Mouse (Mus musculus) thymus, postnatal 36 days (tissue): ENCODE data around the gene Atxn2.
A peak's percentile ranks its signal among the peaks of the same experiment; 100 is the strongest.
"Not testable (repeated sequence)": the region's sequence is repeated elsewhere in the genome, so short reads cannot be mapped to it uniquely, and the experiment has no call there.

Experiments
- DNase-seq, 2 experiments: peaks; one replicate each; pipeline ENCODE4 v3.0.0; 2022; ENCODE audit warnings: mixed read lengths in 2 of 2

Gene Atxn2

GRCm38 (mm10) chr5:121712232-121712933 lies 1.2 kb downstream of the Atxn2 start:
- DNase-seq = peak; percentile 33 to 62

GRCm38 (mm10) chr5:121712934-121713538 lies 1.9 kb downstream of the Atxn2 start:
- DNase-seq = peak; percentile 20 to 30

- DNase-seq = peak; percentile 2 to 24
Observed at GRCm38 (mm10) chr5:121714331-121714730, 3.2 kb downstream of the Atxn2 start.

- DNase-seq = no peak
Observed at GRCm38 (mm10) chr5:121714928-121715327, 3.8 kb downstream of the Atxn2 start.

GRCm38 (mm10) chr5:121718462-121718861 lies 7.3 kb downstream of the Atxn2 start:
- no peak for DNase-seq

- no peak for DNase-seq
Observed at GRCm38 (mm10) chr5:121720888-121721585, 9.9 kb downstream of the Atxn2 start.

DNA sequence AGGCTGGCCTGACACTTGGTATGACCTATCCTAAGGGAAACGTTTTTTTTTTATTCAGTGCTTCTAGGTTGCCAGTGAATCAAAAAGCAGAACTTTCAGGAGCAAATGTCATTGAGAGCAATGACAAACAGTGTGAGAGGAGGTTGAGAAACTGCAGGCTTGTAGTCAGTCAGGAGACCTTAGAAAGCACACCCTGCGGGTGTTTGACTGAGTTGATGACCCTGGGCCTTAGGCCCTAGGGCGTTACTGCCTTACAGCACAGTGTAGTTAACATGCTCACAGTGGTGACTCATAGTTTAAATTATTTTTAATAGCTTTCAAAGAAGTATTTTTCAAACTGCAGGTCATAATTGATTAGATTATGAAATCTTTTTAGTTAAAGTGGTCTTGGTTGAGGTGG lies 10.7 kb downstream of the Atxn2 start:
- DNase-seq = no peak

DNA sequence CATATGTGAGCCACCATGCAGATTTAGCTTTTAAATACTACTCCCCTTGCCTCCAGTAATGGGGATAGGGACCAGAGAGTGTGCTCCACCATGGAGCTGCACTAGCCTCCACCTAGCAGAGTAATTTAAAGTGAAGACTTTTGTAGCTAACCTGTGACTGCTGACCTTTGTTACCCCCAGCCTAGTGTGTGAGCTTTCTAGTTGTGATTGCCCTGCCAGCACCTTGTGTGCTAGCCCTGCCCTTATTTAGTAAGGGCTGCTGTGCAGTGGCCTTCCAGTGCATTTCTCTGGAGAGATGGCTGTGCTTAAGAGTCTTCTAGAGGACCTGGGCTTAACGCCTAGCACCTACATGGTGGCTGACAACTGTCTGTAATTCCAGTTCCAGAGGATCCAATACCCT lies 13.5 kb downstream of the Atxn2 start:
- DNase-seq = no peak

DNA sequence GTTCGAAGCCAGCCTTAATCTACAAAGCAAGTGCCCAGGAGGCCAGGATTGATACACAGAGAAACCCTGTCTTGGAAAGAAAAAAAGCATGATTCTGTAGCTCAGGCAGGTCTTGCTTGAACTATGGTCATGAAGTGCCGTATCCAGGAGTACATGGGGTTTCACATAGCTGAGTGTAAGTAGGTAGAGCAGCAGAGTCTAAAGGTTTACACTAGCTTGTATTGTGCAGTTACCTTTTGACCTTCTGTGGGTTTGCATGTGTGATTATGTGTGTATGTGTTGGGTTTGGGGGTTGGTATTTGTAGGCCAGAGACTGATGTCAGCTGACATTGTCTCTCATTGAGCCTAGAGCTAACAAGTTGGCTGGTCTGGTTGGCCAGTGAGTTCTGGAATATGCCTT lies 18.9 kb downstream of the Atxn2 start:
- no peak for DNase-seq

- DNase-seq = no peak
Observed at GRCm38 (mm10) chr5:121736641-121737040, 25.5 kb downstream of the Atxn2 start.

- not testable (repeated sequence) for DNase-seq
Observed at GRCm38 (mm10) chr5:121738162-121738561, 27.0 kb downstream of the Atxn2 start.

DNA sequence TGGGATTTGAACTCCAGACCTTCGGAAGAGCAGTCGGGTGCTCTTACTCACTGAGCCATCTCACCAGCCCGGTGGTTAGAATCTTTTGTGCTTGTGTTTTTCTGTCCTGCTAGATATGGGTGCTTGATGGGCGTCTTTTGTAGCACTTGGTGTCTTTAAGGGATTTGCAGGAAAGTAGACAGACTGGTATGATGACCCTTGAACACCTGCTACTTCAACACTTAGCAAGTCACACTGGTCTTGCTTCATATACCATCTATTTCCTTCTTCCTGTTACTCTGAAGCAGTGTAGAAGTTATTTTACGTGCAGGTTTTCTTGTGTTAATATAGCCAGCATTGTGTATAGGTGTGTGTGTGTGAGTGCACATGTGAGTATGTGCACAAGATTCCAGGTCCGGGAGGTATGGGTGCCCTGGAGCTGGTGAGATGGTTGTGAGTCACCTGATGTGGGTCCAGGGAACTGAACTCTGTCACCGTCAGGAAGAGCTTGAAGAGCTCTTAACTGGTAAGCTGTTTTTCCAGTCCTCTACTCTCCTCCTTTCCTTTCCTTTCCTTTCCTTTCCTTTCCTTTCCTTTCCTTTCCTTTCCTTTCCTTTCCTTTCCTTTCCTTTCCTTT lies 27.5 kb downstream of the Atxn2 start:
- DNase-seq = no peak

- no peak for DNase-seq
Observed at GRCm38 (mm10) chr5:121740516-121740915, 29.4 kb downstream of the Atxn2 start.

GRCm38 (mm10) chr5:121742915-121743314 lies 31.8 kb downstream of the Atxn2 start:
- no peak for DNase-seq

DNA sequence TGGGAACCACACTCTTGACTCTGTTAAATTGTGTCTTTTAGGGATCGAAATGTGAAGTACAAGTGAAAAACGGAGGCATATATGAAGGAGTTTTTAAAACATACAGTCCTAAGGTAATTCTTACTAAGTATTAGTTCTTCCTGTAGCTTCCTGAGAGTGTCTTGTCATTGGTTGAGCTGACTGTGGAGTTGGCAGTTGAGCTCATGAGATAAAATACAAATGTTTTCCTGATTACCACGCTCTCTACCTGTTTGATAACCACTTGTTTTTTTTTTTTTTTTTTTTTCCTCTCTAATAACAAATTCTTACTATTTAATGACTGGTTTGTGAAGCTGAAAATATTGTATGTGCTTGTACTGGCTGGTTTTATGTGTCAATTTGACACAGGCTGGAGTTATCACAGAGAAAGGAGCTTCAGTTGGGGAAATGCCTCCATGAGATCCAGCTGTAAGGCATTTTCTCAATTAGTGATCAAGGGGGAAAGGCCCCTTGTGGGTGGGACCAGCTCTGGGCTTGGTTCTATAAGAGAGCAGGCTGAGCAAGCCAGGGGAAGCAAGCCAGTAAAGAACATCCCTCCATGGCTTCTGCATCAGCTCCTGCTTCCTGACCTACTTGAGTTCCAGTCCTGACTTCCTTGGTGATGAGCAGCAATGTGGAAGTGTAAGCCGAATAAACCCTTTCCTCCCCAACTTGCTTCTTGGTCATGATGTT lies 36.9 kb downstream of the Atxn2 start:
- not testable (repeated sequence) for DNase-seq

- DNase-seq = no peak
Observed at GRCm38 (mm10) chr5:121749633-121750032, 38.5 kb downstream of the Atxn2 start.

DNA sequence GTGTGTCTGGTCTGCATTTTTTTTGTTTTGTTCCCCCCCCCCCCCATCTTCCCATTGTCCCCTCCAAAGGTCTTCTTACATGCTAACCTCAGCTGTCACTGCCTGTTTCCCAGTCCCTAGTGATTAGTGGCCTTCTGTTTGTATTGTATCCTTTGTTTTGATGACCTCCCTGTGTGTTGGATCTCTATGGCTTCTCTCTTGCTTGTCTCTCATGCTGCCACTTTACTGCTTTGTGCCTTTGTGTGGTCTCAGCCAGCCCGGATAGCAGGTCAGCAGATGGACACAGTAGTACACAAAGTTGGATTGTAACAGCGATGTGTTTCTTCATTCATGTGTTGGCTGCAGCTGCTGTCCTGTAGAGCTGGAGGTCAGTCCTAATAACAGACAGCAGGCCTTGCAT lies 46.8 kb downstream of the Atxn2 start:
- DNase-seq = no peak

- DNase-seq = no peak
Observed at GRCm38 (mm10) chr5:121758341-121758740, 47.2 kb downstream of the Atxn2 start.

DNA sequence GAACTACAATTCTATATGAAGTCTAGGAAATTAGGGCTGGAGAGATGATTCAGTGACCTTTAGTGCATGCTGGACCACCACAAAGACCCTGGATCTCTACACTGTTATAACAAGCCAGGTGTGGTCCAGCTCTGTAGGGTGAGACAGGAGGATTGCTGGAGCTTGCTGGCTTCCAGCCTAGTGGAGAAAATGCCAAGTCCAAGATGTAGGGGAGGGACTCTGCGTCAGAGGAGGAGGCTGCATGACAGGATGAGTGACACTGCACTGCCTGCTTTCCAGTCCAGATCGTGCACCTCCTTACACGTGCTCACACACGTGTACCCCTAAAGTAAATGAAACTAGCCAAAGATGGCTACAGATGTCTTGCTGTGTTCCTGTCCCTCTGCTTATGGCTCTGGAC lies 48.8 kb downstream of the Atxn2 start:
- no peak for DNase-seq

DNA sequence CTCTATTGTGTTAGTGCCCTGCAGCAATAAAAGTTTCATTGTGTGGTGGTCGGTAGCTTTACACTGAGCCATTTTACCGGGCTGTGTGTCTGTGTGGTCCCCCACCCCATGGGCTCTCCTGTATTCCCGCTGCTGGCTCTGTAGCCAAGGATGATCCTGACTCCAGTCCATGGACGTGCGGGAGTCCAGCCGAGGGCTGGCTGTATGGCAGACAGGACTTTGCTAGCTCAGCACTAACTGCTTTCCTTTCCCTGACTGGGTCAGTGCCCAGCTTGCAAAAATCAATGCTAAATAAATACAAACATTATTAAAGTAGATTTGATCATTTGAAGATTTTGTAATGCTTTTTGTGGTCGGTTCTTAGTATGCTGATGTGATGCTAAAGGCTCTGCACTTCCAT lies 50.3 kb downstream of the Atxn2 start:
- no peak for DNase-seq

DNA sequence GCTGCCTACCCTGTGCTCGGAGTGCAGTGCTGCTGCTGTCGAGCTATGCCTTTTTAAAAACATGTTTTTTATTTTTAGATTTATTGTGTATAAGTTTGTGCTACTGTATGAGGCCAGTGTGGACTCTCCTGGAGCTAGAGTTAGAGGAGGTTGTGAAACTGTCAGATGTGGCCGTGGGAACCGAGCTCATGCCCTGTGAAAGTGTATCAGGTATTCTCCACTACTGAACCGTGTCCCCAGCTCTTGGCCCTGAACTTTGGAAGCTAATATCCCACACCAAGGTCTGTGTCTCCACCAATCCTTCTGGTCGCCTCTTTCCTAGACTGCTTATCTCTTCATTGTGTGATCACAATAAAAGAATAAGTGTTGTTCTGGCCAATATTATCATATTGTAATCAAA lies 51.8 kb downstream of the Atxn2 start:
- no peak for DNase-seq

DNA sequence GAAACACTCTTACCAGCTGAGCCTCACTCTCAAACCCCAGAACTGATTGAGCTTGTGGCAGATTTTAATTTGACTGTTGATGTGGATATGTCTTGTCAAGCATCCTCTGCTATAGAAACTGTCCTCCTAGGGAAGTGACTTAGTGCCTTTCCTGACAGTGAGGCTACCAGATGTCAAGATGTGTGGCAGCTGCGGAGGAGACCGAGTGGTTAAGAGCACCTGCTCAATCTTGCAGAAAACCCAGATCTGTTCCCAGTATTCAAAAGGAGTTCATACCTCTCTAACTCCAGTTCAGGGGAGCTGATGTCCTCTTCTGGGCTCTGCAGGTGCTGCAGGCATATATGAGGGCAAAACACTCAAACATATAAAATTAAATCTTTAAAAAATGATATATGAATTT lies 53.9 kb downstream of the Atxn2 start:
- peak; percentile 7 to 33 for DNase-seq
